Mouse (Mus musculus) cerebellum, postnatal 4 days (tissue): ENCODE measurements around the gene Dusp22.

Source experiments
- DNase-seq, 2 experiments: peaks; one replicate each; pipeline ENCODE4 v3.0.0; 2022; ENCODE audit warnings: low spot score in 2 of 2, mixed read lengths in 1 of 2

The Dusp22 gene

GRCm38 (mm10) chr13:30715573-30715972, 55.8 kb downstream of the Dusp22 start:
- no peak for DNase-seq

- DNase-seq, result peak in 1 of 2 experiments; percentile 16
Observed at GRCm38 (mm10) chr13:30716611-30717010, 56.8 kb downstream of the Dusp22 start.

GRCm38 (mm10) chr13:30722601-30723000, 62.8 kb downstream of the Dusp22 start:
- DNase-seq, result no peak

- DNase-seq, result no peak
Observed at GRCm38 (mm10) chr13:30723258-30723657, 63.5 kb downstream of the Dusp22 start.

GRCm38 (mm10) chr13:30723858-30724257, 64.1 kb downstream of the Dusp22 start:
- DNase-seq, result no peak

- no peak for DNase-seq
Observed at GRCm38 (mm10) chr13:30724691-30725271, 65.0 kb downstream of the Dusp22 start.

- no peak for DNase-seq
Observed at GRCm38 (mm10) chr13:30726879-30727278, 67.1 kb downstream of the Dusp22 start.

GRCm38 (mm10) chr13:30728155-30728554, 68.4 kb downstream of the Dusp22 start:
- no peak for DNase-seq

- no peak for DNase-seq
Observed at GRCm38 (mm10) chr13:30729245-30729644, 69.4 kb downstream of the Dusp22 start.

- no peak for DNase-seq
Observed at GRCm38 (mm10) chr13:30730104-30730793, 70.5 kb downstream of the Dusp22 start.

GRCm38 (mm10) chr13:30732709-30733445, 73.1 kb downstream of the Dusp22 start:
- DNase-seq, result no peak

- no peak for DNase-seq
Observed at GRCm38 (mm10) chr13:30736721-30737120, 76.9 kb downstream of the Dusp22 start.

- DNase-seq, result no peak
Observed at GRCm38 (mm10) chr13:30737257-30737656, 77.5 kb downstream of the Dusp22 start.

- no peak for DNase-seq
Observed at GRCm38 (mm10) chr13:30738310-30738840, 78.6 kb downstream of the Dusp22 start.

GRCm38 (mm10) chr13:30741172-30741571, 81.4 kb downstream of the Dusp22 start:
- no peak for DNase-seq

GRCm38 (mm10) chr13:30742411-30742970, 82.7 kb downstream of the Dusp22 start:
- DNase-seq, result no peak

- DNase-seq, result no peak
Observed at GRCm38 (mm10) chr13:30745121-30745520, 85.3 kb downstream of the Dusp22 start.

GRCm38 (mm10) chr13:30747068-30747467, 87.3 kb downstream of the Dusp22 start:
- no peak for DNase-seq

- DNase-seq, result no peak
Observed at GRCm38 (mm10) chr13:30747504-30747903, 87.7 kb downstream of the Dusp22 start.

GRCm38 (mm10) chr13:30748321-30748720, 88.5 kb downstream of the Dusp22 start:
- no peak for DNase-seq

GRCm38 (mm10) chr13:30749021-30749556, 89.3 kb downstream of the Dusp22 start, which contains the start of gene Irf4:
Gene Irf4 (plus strand): TSS chr13:30749226.
- DNase-seq, result no peak
